18 mouse cellular contexts compared by ENCODE assay signal in the genomic region with DNA sequence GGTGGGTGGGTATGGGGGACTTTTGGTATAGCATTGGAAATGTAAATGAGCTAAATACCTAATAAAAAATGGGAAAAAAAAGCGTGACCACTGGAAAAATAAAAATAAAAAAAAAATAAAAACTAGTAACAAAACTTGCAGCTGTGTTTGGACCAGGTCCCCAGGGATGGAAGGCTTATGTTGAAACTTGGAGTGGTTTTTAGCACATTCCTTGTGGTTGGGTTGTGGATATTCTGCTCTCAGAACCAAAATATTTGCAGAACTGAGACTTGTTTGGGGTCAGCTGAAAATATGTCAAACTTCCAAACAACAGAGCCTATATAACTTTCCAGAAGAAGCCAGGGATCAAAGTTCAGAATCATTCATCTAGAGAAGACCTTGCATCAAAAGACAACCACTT.
A peak's percentile ranks its signal among the peaks of the same experiment; 100 is the strongest.
DNase-seq lines count a peak whose midpoint lies in the region; ATAC-seq and TF ChIP-seq lines count a peak whose summit lies in the region.
"Had no signal": no experiment of that assay in that cellular context is flagged by ENCODE, and none has a peak within 500 bp of the region (broad histone marks: within the 10 kb centered on the region; RNA-seq: fewer than 3 reads in every experiment).

No protein-coding gene starts in this region.

- peaks cover 7% of the 10 kb centered on the region; the same call in 1 of the 2 replicates for H3K4me1 ChIP-seq in lung, embryonic 14.5 days (ENCODE audit: insufficient read depth)
- H3K4me1 ChIP-seq: forebrain, embryonic 10.5 days; hindbrain, embryonic 10.5 days had no signal

- TF ChIP-seq CTCF in lung, embryonic 14.5 days (IDR thresholded peaks at IDR 0.05; ENCODE audit: low read depth), result no peak
- no peak for TF ChIP-seq CTCF in gastrocnemius, adult 2 months (IDR thresholded peaks at IDR 0.05)

- ATAC-seq in lung, embryonic 14.5 days (ENCODE audit: insufficient read depth), result no peak

- intact Hi-C loops in heart, postnatal 25 days (cut with DNase I), result no loop called here
- intact Hi-C loops in gastrocnemius, adult 2 months (cut with DNase I), result no loop called here

- no peak overlapping the region for H3K9ac ChIP-seq in lung, embryonic 14.5 days
- H3K9ac ChIP-seq: embryonic facial prominence, embryonic 15.5 days had no signal

- WGBS in lung, embryonic 14.5 days, result 72% methylated on average over 1 of the region's 1 CpGs

- H3K27ac ChIP-seq in lung, embryonic 14.5 days (ENCODE audit: low read depth), result no peak overlapping the region
- H3K27ac ChIP-seq in gastrocnemius, adult 2 months, result no peak overlapping the region
- H3K27ac ChIP-seq: embryonic facial prominence, embryonic 15.5 days; forebrain, embryonic 10.5 days; hindbrain, embryonic 10.5 days; stomach, postnatal 0 days had no signal

- no peaks in the 10 kb centered on the region for H3K9me3 ChIP-seq in lung, embryonic 14.5 days (ENCODE audit: low read depth, low read length)
- H3K9me3 ChIP-seq: embryonic facial prominence, embryonic 15.5 days; forebrain, embryonic 10.5 days; G1E; hindbrain, embryonic 10.5 days had no signal

- no peak overlapping the region for H3K4me3 ChIP-seq in lung, embryonic 14.5 days (ENCODE audit: low read depth, low read length)
- no peak overlapping the region for H3K4me3 ChIP-seq in gastrocnemius, adult 2 months
- H3K4me3 ChIP-seq: embryonic facial prominence, embryonic 15.5 days; forebrain, embryonic 10.5 days; heart, adult 2 months; hindbrain, embryonic 10.5 days had no signal

- peak; percentile 34 to 67 for DNase-seq in heart, adult 9 months (ENCODE audit: low spot score in 2 of 2)
- DNase-seq in heart, postnatal 25 days (ENCODE audit: low spot score), result no peak
- DNase-seq in lung, embryonic 14.5 days, result peak; percentile 27
- DNase-seq in lung, postnatal 14 days, result no peak
- peak; percentile 35 for DNase-seq in gastrocnemius, adult 2 months
- DNase-seq in kidney, postnatal 4 days, result peak; percentile 22 to 40
- DNase-seq in layer of hippocampus, adult 18-20 months (ENCODE audit: low spot score in 2 of 2), result no peak
- no peak for DNase-seq in frontal cortex, postnatal 14 days (ENCODE audit: low spot score in 2 of 2)
- DNase-seq: cerebellum, adult 9-10 months; liver; lung, adult 2 months; right cerebral cortex, postnatal 14 days had no signal

- no peak overlapping the region for H3K4me2 ChIP-seq in lung, embryonic 14.5 days
- H3K4me2 ChIP-seq: embryonic facial prominence, embryonic 15.5 days had no signal

- H3K36me3 ChIP-seq in lung, embryonic 14.5 days (ENCODE audit: insufficient read depth), result no peaks in the 10 kb centered on the region
- H3K36me3 ChIP-seq: embryonic facial prominence, embryonic 15.5 days; forebrain, embryonic 10.5 days; G1E; hindbrain, embryonic 10.5 days had no signal

- H3K27me3 ChIP-seq in lung, embryonic 14.5 days (ENCODE audit: insufficient read depth, low read length), result no peaks in the 10 kb centered on the region
- H3K27me3 ChIP-seq: embryonic facial prominence, embryonic 15.5 days had no signal

Comparison
In these comparisons a context has a peak if more than half of its experiments do, and no peak if none do; other contexts are left out.
1. DNase-seq: peak in heart, adult 9 months (2 of 2), lung, embryonic 14.5 days (single experiment), gastrocnemius, adult 2 months (single experiment) and kidney, postnatal 4 days (2 of 2); none in heart, postnatal 25 days (single experiment), lung, postnatal 14 days (single experiment), layer of hippocampus, adult 18-20 months (0 of 2) and frontal cortex, postnatal 14 days (0 of 2).